8 mouse cellular contexts compared by ENCODE assay signal in the genomic region with DNA sequence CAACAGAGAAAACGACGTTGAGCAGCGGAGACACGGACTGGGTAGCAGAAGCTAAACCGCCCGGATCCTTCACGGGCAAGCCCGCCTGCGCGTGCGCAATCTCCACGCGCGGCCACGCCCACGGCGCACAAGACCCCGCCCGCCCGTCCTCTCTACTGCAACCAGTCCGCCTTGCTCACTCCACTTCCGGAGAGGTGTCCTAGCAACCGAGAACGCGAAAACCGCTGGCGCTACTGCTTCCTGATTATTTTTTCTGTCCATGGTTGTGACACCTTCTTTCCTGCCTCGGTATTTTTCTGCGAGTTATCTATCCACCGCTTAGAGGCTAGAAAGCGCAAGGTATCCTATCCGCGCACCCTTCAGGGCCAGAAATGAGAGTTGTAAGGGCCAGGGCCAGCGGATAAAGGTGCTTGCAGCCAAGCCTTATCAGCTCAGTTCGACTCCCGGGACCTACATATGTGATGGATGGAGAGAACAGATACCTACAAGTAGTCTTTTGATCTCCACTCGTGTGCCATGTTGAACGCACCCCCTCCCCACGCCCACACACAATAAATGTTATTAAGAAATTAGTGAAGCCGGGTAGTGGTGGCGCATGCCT. TPM values are rescaled to one million over a fixed set of nuclear protein-coding genes. Genes with fewer than 3 reads are reported as not detected.
DNase-seq lines count a peak whose midpoint lies in the region; ATAC-seq and TF ChIP-seq lines count a peak whose summit lies in the region.

A gene (minus strand): TSS at position 89 of the 601 bp plus-strand sequence.

- H3K27ac ChIP-seq in heart, embryonic 12.5 days (ENCODE audit: poor library complexity, severe bottlenecking) = peak within 1 kb of the TSS; percentile 47
- H3K27ac ChIP-seq in kidney, postnatal 0 days = no peak within 1 kb of the TSS
- H3K27ac ChIP-seq in liver, embryonic 11.5 days (ENCODE audit: low read depth, low read length) = peak within 1 kb of the TSS; percentile 35; the same call in 1 of the 2 replicates
- no peak within 1 kb of the TSS for H3K27ac ChIP-seq in stomach, embryonic 14.5 days (ENCODE audit: low read length)

- DNase-seq in CD4-positive helper T cell, adult 2 months (ENCODE audit: low read depth, low spot score) = peak; percentile 96
- DNase-seq in brain, embryonic 18.5 days (ENCODE audit: low read depth, low spot score) = peak; percentile 83
- peak; percentile 95 for DNase-seq in kidney, postnatal 0 days (ENCODE audit: low spot score)
- DNase-seq in liver, embryonic 11.5 days (ENCODE audit: low spot score) = peak; percentile 92
- peak; percentile 96 for DNase-seq in naive thymus-derived CD4-positive, alpha-beta T cell, adult 2 months (ENCODE audit: low read depth)

- H3K4me1 ChIP-seq in heart, embryonic 12.5 days (replicated peaks) = peaks cover 10% of the 10 kb centered on the region
- no peaks in the 10 kb centered on the region for H3K4me1 ChIP-seq in kidney, postnatal 0 days (replicated peaks; ENCODE audit: insufficient read depth, low read length)
- H3K4me1 ChIP-seq in liver, embryonic 11.5 days (replicated peaks; ENCODE audit: control insufficient read depth, insufficient read depth, low read length) = 0 out of 2 replicates have a peak, but pooled peaks cover 3% of the 10 kb centered on the region
- no peaks in the 10 kb centered on the region for H3K4me1 ChIP-seq in stomach, embryonic 14.5 days (ENCODE audit: control insufficient read depth, insufficient read depth, low read length)

- WGBS in heart, embryonic 12.5 days = 10% methylated on average over 41 of the region's 41 CpGs
- WGBS in kidney, postnatal 0 days = 12% methylated on average over 41 of the region's 41 CpGs
- 8% methylated on average over 41 of the region's 41 CpGs for WGBS in liver, embryonic 11.5 days
- 11% methylated on average over 41 of the region's 41 CpGs for WGBS in stomach, embryonic 14.5 days

- no peaks in the 10 kb centered on the region for H3K27me3 ChIP-seq in heart, embryonic 12.5 days (replicated peaks)
- H3K27me3 ChIP-seq in kidney, postnatal 0 days (ENCODE audit: insufficient read depth, low read length) = no peaks in the 10 kb centered on the region
- no peaks in the 10 kb centered on the region for H3K27me3 ChIP-seq in liver, embryonic 11.5 days (replicated peaks; ENCODE audit: control insufficient read depth, insufficient read depth, low read length)
- no peaks in the 10 kb centered on the region for H3K27me3 ChIP-seq in stomach, embryonic 14.5 days (ENCODE audit: control insufficient read depth, insufficient read depth, low read length)

- TF ChIP-seq CTCF in kidney, postnatal 0 days (IDR thresholded peaks at IDR 0.05; ENCODE audit: low read depth) = no peak

- H3K4me3 ChIP-seq in heart, embryonic 12.5 days = peak within 1 kb of the TSS; percentile 72
- peak within 1 kb of the TSS; percentile 40 for H3K4me3 ChIP-seq in kidney, postnatal 0 days (replicated peaks; ENCODE audit: low read depth, low read length)
- peak within 1 kb of the TSS; percentile 62 for H3K4me3 ChIP-seq in liver, embryonic 11.5 days (ENCODE audit: low read depth, low read length)
- H3K4me3 ChIP-seq in stomach, embryonic 14.5 days (ENCODE audit: low read depth, low read length) = peak within 1 kb of the TSS; percentile 56

- H3K4me2 ChIP-seq in heart, embryonic 12.5 days = peak within 1 kb of the TSS; percentile 94
- H3K4me2 ChIP-seq in kidney, postnatal 0 days (ENCODE audit: low read length) = peak within 1 kb of the TSS; percentile 88
- peak within 1 kb of the TSS; percentile 89 for H3K4me2 ChIP-seq in liver, embryonic 11.5 days
- peak within 1 kb of the TSS; percentile 85 for H3K4me2 ChIP-seq in stomach, embryonic 14.5 days (replicated peaks; ENCODE audit: low read depth, low read length)

- no peaks in the 10 kb centered on the region for H3K36me3 ChIP-seq in heart, embryonic 12.5 days
- no peaks in the 10 kb centered on the region for H3K36me3 ChIP-seq in kidney, postnatal 0 days (ENCODE audit: insufficient read depth, low read length)
- no peaks in the 10 kb centered on the region for H3K36me3 ChIP-seq in liver, embryonic 11.5 days (ENCODE audit: control insufficient read depth, insufficient read depth, low read length)
- no peaks in the 10 kb centered on the region for H3K36me3 ChIP-seq in stomach, embryonic 14.5 days (ENCODE audit: control insufficient read depth, insufficient read depth, low read length)

- ATAC-seq in erythroid progenitor cell, adult 5-6 weeks (replicated peaks; ENCODE audit: low FRiP score, poor library complexity, severe bottlenecking) = peak; percentile 99
- ATAC-seq in heart, embryonic 12.5 days (ENCODE audit: insufficient number of reproducible peaks, low FRiP score) = peak; percentile 95
- ATAC-seq in kidney, postnatal 0 days (replicated peaks; ENCODE audit: low FRiP score, low read depth) = peak; percentile 89
- ATAC-seq in liver, embryonic 11.5 days (replicated peaks; ENCODE audit: low FRiP score) = peak; percentile 93
- ATAC-seq in stomach, embryonic 14.5 days (ENCODE audit: insufficient number of reproducible peaks, insufficient read depth, low FRiP score, low read depth) = peak; percentile 95

- H3K9ac ChIP-seq in heart, embryonic 12.5 days = peak within 1 kb of the TSS; percentile 74
- H3K9ac ChIP-seq in kidney, postnatal 0 days (ENCODE audit: low read depth, low read length) = peak within 1 kb of the TSS; percentile 38; the same call in 1 of the 2 replicates
- peak within 1 kb of the TSS; percentile 62 for H3K9ac ChIP-seq in liver, embryonic 11.5 days (ENCODE audit: low read depth, low read length)
- peak within 1 kb of the TSS; percentile 28 for H3K9ac ChIP-seq in stomach, embryonic 14.5 days (replicated peaks; ENCODE audit: low read depth, low read length)

- no peaks in the 10 kb centered on the region for H3K9me3 ChIP-seq in heart, embryonic 12.5 days (replicated peaks)
- no peaks in the 10 kb centered on the region for H3K9me3 ChIP-seq in kidney, postnatal 0 days (replicated peaks; ENCODE audit: low read length)
- no peaks in the 10 kb centered on the region for H3K9me3 ChIP-seq in liver, embryonic 11.5 days (ENCODE audit: control insufficient read depth, low read length)
- H3K9me3 ChIP-seq in stomach, embryonic 14.5 days (ENCODE audit: control insufficient read depth, low read depth, low read length) = no peaks in the 10 kb centered on the region

RNA-seq across cellular contexts. Expression of the gene that starts here (rescaled TPM):
- 4.3 and 7.1 TPM in 2 replicates for total RNA-seq in erythroid progenitor cell, adult 5-6 weeks (2015; ENCODE audit: low replicate concordance)
- 0.45 and 2.8 TPM in 2 replicates for total RNA-seq in erythroid progenitor cell, adult 5-6 weeks (2017; ENCODE audit: low replicate concordance)
- 24.5 and 25.4 TPM in 2 replicates for polyA plus RNA-seq in heart, embryonic 12.5 days (2016; fragmentation: Nextera tagmentation; extraction: Ambion mirVana)
- polyA plus RNA-seq in kidney, postnatal 0 days (2015; fragmentation: Nextera tagmentation; extraction: Ambion mirVana) = 16.6 and 19.0 TPM in 2 replicates
- polyA plus RNA-seq in liver, embryonic 11.5 days (2014; fragmentation: Nextera tagmentation; extraction: Ambion mirVana) = 12.6 and 14.5 TPM in 2 replicates
- 18.0 and 19.2 TPM in 2 replicates for polyA plus RNA-seq in stomach, embryonic 14.5 days (2014; fragmentation: Nextera tagmentation; extraction: Ambion mirVana)

Comparison
In these comparisons a context has a peak if more than half of its experiments do, and no peak if none do; other contexts are left out.
1. H3K27ac ChIP-seq: peak in heart, embryonic 12.5 days (single experiment) and liver, embryonic 11.5 days (single experiment); none in kidney, postnatal 0 days (single experiment) and stomach, embryonic 14.5 days (single experiment).
2. Peak in every context shown above with its lines, with median percentiles within 50 percentile points of each other: DNase-seq, ATAC-seq, H3K4me2 ChIP-seq, H3K4me3 ChIP-seq and H3K9ac ChIP-seq.